Mouse (Mus musculus): Measurements from ENCODE around the gene Qpctl.
"Not testable (repeated sequence)": the region's sequence is repeated elsewhere in the genome, so short reads cannot be mapped to it uniquely, and the experiment has no call there.

Gene Qpctl

DNA sequence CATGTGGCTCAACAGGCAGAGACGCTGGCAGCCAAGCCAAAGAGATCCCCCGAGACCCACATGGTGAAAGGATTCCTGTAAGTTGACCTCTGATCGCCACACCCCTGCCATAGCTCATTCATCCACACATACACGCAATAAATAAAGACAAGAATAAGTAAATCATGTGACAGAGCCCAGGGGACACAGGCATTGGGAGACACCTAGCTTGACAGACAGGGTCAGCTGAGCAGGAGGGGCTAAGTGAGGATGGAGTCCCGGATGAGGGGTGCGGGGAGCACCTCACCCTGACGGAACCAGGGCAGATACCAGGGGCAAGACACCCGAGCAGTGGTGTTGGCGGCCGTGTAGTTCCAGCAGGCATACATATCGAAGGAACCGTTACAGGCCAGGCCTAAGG lies 14.7 kb upstream of the Qpctl start:
- DNase-seq (ENCODE audit: low spot score): no peak

DNA sequence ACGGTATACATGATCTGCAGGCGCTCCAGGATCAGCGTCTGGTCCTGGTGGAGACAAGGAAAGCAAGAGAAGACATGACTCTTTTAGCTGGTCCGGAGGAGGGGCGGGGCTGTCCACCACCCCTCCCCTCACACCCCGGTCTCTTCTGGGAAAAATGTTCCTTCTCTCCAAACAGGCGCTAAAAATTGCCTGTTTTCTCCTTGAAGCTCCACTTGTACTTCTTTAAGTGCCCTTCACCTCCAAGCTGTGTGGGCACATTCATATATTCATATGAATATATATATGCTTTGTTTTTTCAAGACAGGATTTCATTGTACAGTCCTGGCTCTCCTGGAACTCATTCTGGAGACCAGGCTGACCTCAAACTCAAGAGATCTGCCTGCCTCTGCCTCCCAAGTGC lies 13.8 kb upstream of the Qpctl start:
- DNase-seq (ENCODE audit: low spot score): no peak

DNA sequence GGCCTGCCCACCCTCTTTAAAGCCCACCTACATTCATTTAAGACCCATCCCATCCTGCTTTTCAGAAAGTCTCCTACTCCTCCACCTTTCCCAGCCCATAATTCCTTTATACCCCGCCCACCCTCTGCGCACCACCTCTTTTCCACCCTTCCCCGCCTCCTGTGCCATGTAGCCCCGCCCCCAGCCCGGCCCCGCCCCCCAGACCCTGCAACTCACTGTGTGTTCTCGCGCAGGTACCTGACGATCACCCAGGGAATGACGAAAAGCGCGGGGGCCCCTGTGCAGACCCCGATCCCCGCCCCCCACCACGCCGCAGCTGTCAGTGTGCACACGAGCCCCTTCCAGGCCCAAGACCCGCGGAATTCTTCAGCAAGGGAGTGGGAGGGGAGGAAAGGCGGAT lies 11.0 kb upstream of the Qpctl start:
- DNase-seq (ENCODE audit: low spot score): no peak

DNA sequence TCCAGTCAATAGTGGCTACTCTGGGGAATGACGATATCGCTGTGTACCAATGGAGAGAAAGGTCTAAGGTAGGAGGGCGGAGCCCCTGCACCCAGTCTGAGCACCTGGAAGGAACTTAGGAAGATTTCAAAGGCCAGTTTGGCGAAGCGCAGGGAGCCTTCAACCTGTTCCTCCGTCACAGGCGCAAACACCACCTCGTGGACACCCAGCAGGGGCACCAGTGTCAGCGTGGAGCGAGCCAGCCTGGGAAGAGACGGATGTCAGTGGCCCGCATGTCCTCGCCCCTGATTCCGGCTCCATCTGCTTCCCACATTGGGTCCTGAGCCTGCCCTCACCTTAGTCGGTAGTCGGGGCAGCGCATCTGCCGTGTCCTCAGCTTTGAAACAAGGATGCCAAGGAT lies 10.3 kb upstream of the Qpctl start:
- no peak for DNase-seq (ENCODE audit: low spot score)

DNA sequence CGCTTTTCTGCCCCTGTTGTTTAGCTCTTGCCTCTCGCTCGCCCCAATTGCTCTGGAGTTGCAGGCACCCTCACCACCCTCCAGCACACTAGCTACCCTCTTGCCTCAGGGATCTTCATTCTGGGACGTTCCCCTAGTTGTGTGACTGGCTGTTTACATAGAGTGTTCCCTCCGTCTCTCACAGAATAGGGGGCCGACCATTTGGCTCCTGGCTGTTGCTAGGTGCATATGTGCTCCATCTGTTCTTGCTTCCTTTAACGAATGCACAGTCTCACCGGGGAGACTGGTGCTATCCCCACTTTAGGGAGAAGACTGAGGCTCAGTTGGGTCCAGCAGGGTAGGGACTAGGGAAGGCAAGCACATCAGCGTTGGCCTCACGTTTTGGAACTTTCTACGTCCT lies 9.5 kb upstream of the Qpctl start:
- DNase-seq (ENCODE audit: low spot score): no peak

DNA sequence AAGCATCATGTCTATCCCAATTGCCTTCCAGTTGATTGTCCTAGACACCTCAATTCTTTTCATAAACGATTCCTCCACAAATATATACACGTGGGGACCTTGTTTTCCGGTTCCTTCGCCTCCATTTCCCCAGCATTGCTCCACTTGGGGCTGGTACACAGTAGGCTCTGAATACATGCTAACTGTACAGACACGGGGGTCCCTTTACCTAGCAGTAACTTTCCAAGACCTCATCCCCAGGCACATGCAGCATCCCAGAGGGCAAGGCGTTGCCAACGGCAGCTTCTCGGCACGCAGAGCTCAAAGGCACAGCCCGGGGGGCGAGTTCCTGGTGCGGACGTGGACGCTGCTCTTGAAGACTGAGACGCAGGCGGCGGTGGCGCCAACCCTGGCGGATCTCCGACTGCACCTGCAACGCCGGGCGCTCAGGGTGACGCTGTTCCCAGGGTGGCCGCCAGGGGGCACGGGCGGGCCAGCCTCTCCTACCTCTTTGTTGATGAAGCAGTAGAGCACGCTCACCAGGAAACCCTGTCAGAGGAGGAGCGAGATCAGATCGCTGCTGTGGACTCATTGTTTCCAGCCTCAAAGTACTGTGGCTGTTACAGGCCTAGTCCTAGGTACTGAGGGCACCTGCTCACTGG lies 8.2 kb upstream of the Qpctl start:
- peak; percentile 89 for DNase-seq (ENCODE audit: low spot score)

DNA sequence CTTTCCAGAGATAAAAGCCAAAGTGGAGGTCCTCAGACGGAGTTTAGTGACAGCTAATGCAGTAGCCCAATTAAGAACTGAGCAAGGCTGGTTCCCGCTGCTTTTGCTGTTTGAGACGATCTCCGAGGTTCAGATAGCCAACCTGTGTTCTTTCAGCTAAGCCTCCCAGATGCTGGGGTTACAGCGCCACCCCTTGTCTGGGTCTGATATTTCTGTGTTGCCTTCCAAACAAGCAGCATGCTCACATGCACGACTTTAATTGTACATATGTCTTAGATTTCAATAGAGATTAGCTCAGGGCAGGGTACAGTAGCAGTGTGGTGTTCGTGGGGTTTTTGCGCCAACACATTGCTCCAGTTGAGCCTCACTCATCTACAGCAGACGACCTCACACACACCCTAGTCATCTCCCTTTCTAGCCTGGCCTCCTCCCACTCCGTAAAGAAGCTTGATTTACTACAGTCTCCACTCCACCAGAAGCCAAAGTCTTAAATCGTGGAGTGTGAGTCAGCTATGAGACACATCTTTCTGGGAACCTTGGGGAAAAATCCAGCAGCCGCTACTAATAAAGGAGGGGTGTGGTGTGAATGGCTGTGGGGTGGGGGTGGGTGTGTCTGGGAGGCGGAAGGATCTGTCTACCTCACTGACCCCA lies 6.9 kb upstream of the Qpctl start:
- no peak for DNase-seq (ENCODE audit: low spot score)

DNA sequence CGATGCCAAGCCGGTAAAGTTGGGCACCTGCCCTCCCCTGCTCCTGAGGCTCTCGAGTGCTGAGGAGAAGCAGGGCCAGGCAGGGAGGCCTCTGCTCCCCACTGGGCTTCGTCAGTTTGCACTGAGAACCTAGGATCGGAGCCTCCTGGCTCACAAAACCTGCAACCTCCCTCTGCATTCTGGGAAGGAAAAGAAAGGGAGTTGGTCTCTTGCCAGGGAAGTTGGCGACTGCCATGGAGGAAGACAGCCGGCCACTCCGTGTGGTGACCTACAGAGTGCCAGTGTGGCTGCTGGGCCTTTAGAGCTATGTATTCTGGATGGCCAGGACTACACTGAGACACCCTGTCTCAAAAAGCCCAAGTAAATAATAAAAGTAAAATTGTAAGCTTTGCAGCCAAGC lies 5.7 kb upstream of the Qpctl start:
- no peak for DNase-seq (ENCODE audit: low spot score)

DNA sequence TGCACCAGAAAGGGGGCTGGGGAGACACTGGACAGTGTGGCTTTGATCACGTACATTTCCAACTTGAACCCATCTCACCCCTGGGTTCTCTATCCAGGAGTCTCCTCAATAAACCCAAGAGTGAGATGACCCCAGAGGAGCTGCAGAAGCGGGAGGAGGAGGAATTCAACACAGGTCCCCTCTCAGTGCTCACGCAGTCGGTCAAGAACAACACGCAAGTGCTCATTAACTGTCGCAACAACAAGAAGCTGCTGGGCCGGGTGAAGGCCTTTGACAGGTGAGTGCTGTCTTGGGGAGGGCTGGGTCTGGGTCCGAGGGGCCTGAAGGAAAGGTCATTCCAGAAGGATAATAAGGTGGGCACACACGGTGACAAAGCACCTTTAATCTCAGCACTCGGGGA lies 2.0 kb upstream of the Qpctl start:
- DNase-seq (ENCODE audit: low spot score): not testable (repeated sequence)

DNA sequence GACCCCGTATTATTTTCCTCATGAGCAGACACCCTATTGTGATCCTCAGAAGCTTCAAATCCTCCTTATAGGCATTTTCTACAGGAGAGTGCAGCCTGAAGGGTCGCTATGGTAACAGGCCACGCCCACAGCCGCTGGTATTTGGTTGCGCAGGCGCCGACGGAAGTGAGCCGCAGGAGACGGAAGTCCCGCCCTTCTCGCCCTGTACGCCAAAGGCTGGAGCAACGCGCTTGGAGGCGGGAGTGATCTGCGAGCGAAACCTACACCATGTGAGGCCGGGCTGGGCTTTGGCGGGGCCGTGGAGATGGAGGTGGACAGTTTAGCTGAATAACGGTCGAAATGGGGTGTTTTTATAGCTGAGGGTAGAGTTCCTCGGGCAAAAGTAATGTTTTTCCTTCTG lies 535 bp upstream of the Qpctl start, which contains the start of gene Snrpd2:
Gene Snrpd2 (plus strand): TSS at position 97 of the 400 bp plus-strand sequence.
- peak; percentile 94 for DNase-seq (ENCODE audit: low spot score)

DNA sequence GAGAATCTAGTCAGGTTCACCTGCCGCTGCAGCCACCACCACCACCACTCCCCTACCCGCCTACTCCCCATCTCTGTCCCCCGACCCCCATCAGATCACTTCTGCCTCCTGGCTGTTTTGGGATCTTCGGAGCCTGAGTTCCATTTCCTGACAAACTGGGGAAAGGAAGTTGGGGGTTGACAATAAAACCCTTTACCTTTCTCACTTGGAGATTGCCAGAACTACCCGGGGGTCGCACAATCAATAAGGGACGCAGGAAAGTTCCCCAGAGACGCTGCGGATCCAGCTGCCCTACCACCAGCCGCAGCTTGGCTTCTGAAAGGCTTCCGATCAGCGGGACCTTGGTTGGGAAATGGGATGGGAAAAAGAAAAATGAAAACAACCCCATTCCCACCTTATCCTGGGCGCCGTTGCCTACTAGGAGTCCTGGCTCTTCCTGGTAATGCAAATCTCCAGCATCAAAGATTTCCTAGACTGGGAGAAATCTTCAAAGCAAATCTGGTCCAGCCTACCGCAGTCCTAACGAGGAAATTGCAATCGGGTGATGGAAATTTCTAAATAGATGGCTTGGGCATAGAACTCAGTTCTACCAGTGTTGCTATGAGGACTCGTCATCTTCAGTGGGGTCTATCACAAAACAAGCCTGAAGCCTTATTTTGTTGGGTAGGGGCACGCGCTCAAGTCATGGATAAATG lies 764 bp downstream of the Qpctl start:
- no peak for DNase-seq (ENCODE audit: low spot score)

DNA sequence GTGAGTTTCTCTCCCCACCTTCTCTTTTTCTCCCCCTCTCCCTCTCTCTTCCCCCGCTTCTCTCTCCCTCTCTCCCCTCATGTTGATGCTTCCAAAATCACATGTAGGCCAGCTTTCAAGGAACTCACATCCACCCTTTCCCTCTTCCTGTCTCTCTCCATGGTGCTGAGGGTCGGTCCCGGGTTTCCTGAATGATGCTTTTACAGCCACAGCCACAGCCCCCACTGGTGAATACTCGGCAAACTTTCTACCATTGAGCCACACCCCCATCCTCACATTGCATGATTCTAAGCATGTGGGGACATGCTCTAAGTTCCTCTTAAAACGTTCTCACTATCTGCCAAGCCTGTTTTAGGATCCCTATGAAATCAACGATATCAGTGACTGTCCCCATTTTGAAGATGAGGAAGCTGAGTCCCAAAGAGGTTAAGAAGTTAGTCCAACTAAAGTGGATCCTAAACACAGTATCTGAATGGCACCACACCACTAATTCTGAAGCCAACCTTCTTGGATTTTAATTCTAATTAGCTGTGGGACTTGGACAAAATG lies 1.5 kb downstream of the Qpctl start:
- no peak for DNase-seq (ENCODE audit: low spot score)

DNA sequence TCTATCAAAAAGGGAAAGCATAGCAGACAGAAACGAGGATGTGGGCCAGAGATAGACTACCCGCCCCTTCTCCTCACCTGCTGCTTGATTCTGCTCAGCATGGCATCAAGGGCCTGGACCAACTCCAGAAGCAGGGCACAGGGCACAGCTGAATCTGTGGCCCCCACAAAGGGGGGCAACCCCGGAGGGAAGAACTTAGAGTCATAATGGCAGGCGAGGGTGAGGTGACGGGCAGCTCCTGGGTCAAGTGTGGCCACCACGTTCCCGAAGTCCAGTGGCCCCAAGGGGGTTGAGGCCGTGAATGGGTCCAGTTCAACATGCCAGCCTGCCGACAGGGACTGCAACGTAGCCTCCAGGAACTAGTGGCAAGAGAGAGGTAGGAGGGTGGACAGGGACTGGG lies 2.3 kb downstream of the Qpctl start:
- no peak for DNase-seq (ENCODE audit: low spot score)

DNA sequence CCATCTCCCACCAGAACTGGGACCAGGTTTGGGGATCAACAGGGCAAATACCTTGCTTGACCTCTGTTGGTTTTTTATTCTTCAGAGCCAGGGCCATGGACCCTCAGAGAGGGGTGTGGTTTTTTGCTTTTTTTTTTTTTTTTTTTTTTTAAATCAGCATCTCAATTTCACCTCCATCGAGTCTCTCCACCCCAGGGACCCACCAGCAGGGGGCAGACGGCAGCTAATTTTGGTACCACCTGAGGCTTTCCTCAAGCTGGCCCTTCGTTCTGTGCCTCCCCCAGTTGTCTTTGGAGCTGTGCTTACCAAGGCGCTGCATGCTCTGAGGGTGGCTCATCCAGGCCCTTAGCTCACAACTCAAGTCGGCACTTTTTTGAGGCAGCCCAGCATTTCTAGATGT lies 11.7 kb downstream of the Qpctl start:
- peak; percentile 53 for DNase-seq (ENCODE audit: low spot score)

DNA sequence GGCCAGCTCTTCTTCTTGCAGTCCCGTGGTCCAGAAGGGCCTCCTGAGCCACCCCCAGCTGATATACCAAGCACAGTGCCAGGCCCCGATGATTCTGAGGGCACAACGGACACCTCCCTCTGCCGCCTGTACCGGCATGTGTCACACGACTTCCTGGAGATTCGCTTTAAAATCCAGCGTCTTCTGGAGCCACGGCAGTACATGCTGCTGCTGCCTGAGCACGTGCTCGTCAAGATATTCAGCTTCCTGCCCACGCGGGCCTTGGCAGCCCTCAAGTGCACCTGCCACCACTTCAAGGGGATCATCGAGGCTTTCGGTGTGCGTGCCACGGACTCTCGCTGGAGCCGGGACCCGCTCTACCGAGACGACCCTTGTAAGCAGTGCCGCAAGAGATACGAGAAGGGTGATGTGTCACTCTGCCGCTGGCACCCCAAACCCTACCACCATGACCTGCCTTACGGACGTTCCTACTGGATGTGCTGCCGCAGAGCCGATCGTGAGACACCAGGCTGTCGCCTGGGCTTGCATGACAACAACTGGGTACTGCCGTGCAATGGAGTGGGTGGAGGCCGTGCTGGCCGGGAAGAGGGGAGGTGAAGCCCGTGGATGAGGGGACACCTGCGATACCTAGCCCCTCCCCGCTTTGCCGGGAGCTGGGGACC lies 12.3 kb downstream of the Qpctl start:
- no peak for DNase-seq (ENCODE audit: low spot score)

DNA sequence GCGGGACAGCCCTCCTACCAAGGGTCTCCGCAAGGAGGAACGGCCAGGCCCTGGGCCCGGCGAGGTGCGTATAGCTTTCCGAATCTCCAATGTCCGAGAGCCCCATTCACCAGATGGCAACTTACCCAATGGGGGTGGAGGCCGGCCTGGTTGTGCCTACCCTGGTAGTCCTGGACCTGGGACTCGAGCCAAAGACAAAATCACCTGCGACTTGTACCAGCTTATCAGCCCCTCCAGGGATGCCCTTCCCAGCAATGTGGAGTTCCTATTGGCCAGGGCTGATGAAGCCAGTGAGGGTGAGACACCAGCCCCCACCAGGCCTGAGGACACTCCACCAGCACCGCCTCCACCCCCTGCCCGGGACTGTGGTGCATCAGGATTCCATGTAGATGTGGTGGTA lies 12.9 kb downstream of the Qpctl start:
- DNase-seq (ENCODE audit: low spot score): no peak

DNA sequence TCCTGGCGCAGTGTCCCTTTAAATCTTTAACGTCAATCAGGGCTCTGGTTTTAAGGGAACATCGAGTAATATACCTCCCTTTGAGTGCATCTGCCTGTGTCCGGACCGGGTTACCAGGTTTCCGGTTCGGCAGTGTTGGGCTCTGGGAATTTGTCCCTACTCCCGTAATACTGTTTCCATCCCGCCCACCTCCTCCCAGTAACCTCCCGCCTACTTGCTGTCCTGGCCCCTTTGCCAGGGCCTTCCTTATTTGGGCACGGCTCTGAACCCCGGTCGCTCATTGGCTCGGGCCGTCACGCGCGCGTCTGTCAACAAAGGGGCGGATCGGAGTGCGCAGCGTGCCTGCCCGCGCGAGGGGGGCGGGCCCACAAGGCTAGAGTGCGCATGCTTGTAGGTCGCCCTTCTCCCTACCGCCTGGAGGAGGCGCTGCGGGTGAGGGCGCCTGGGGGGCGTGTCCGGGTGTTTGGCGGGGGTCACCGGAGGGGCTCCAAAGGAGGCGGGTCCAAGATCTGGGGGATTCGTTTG lies 17.7 kb downstream of the Qpctl start:
- DNase-seq (ENCODE audit: low spot score): peak; percentile 97

DNA sequence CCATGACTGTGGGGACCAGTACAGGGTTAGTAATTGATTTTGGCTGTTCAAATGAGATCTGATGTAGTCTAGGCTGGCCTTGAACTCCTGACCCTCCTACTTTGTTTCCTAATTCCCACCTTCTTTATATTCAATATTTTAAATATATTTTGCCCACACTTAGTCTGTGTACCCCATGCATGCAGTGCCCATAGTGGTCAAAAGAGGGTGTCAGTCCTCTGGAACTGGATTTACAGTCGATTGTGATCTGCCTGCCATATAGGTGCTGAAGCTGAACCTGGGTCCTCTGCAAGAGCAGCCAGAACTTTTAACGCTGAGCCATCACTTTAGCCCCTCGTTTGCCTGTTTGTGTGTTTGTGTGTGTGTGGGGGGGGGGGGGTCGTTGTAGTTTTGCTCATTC lies 18.4 kb downstream of the Qpctl start:
- DNase-seq (ENCODE audit: low spot score): no peak

DNA sequence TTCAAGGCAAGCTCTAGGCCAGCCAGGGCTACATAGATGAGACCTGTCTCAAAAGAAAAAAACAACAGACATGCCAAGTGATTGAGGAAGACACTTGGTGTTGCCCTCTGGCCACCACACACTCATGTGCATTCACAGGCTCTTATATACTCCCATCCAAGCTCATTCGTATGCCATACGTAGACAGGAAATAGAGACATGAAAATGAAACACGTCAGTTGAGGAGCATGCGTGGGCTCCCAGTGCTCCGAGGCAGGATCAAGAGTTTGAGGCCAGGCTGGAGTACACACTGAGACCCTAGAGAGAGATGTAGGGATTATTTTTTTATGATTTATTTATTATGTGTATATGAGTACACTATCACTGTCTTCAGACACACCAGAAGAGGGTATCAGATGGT lies 19.7 kb downstream of the Qpctl start:
- no peak for DNase-seq (ENCODE audit: low spot score)

DNA sequence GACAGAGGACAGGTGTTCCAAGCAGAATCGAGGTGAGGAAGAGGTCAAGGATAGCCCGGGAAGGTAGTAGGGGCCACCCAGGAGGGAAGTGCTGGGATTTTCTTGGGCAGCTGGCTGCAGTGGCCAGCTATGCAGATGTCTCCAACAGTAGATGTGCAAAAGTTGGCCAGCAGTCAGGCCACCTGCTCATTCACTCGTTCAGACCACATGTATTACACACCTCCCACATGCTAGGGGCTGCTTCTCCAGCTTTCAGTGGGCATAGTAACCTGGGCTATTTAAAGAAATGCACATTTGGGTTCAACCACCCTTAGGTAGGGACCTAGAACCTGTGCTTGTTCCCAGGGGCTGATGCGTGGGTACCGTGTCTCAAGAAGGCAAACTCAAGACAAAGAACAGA lies 21.3 kb downstream of the Qpctl start:
- DNase-seq (ENCODE audit: low spot score): no peak

DNA sequence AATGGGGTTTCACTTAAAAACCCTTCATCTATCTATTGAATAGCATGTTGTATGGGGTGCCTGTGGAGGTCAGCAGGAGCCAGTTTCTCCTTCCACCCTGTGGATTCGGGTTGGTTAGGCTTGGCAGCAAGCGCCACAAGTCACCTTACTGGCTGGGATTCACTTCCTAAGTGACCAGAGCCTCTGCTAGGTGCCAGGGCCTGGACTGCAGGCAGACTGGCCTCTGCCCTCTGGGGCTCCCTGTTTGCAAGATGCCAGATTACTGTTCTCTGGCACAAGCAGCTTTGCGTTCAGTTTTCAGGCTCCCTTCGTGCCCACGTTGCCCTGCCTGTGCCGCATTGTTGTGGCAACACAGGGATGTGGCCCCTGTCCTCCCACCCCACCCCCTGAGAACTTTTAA lies 24.4 kb downstream of the Qpctl start:
- no peak for DNase-seq (ENCODE audit: low spot score)

DNA sequence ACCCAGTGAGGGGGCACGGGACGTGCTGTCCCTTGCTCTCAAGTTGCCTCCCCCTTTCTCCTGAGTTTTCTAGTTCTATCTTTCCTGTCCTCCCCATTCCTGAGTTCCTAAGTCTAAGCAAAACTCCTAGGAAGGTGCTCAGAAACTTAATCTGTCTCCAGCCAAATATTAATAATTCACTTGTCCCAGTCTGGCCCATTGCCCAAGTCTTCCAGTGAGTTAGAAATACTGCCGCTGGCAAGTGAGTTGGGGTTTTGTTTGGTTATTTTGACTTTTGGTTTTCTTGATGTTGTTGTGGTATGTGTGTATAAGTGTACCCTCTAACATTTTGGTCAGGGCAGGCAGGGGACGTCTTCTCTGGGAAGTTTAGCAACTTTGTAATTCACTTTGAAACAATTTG lies 27.4 kb downstream of the Qpctl start:
- no peak for DNase-seq (ENCODE audit: low spot score)
